Mouse (Mus musculus) forebrain, embryonic 12.5 days (tissue): Measurements from ENCODE around the gene Mrm2. TPM values are rescaled to one million over a fixed set of nuclear protein-coding genes. Genes with fewer than 3 reads are reported as not detected.
A peak's percentile ranks its signal among the peaks of the same experiment; 100 is the strongest.

ENCODE experiments used
- ATAC-seq: fragments of 200-750 bp; cut with Nextera tagmentation; 2 replicates; pipeline ENCODE4 v1.8.0; 2017; ENCODE audit warnings: moderate TSS enrichment; ENCODE audit not compliant: low FRiP score
- H3K27ac ChIP-seq: fragments of 300-500 bp; sonication (generic); 2 replicates; pipeline ENCODE4 v1.5.1; 2016; ENCODE audit warnings: mild to moderate bottlenecking
- H3K27me3 ChIP-seq: fragments of 300-500 bp; sonication (generic); 2 replicates; pipeline ENCODE4 v1.6.1; 2016; ENCODE audit warnings: mild to moderate bottlenecking
- H3K36me3 ChIP-seq: fragments of 300-500 bp; sonication (generic); replicated peaks from 2 replicates; pipeline ENCODE4 v1.6.1; 2016; ENCODE audit warnings: mild to moderate bottlenecking
- H3K4me1 ChIP-seq: fragments of 300-500 bp; sonication (generic); 2 replicates; pipeline ENCODE4 v1.6.1; 2016
- H3K4me2 ChIP-seq: fragments of 300-500 bp; sonication (generic); 2 replicates; pipeline ENCODE4 v1.6.1; 2016; ENCODE audit warnings: mild to moderate bottlenecking, moderate library complexity
- H3K4me3 ChIP-seq: fragments of 300-500 bp; sonication (generic); replicated peaks from 2 replicates; pipeline ENCODE4 v1.5.1; 2016; ENCODE audit warnings: mild to moderate bottlenecking
- H3K9ac ChIP-seq: fragments of 300-500 bp; sonication (generic); 2 replicates; pipeline ENCODE4 v1.6.1; 2016; ENCODE audit warnings: mild to moderate bottlenecking
- H3K9me3 ChIP-seq: fragments of 300-500 bp; sonication (generic); 2 replicates; pipeline ENCODE4 v1.6.1; 2016
- WGBS: fragments of 180-500 bp; shearing (Covaris S2); methylation state at CpG from one replicate; pipeline ENCODE4 v1.1.7; 2016; 5-methylcytosine and 5-hydroxymethylcytosine counted together
- polyA plus RNA-seq: library from polyadenylated mRNA; unstranded; fragments of >200 nt; fragmentation: Nextera tagmentation; extraction: Ambion mirVana; gene quantifications from 2 replicates; pipeline ENCODE4 v1.2.1, GENCODE M21; 2016

Gene Mrm2
- polyA plus RNA-seq: 18.5 and 19.6 TPM in 2 replicates

- peaks cover 29% of the 10 kb centered on the region for H3K36me3 ChIP-seq
- H3K4me1 ChIP-seq: peaks cover 14% of the 10 kb centered on the region
- H3K9ac ChIP-seq: peak within 1 kb of the TSS; percentile 82
- peak within 1 kb of the TSS; percentile 64 for H3K4me3 ChIP-seq
- H3K9me3 ChIP-seq: no peaks in the 10 kb centered on the region
- peak; percentile 85 for ATAC-seq
- peak within 1 kb of the TSS; percentile 92 for H3K27ac ChIP-seq
- WGBS: 1% methylated on average over 39 of the region's 39 CpGs
- peak within 1 kb of the TSS; percentile 87 for H3K4me2 ChIP-seq
- H3K27me3 ChIP-seq: no peaks in the 10 kb centered on the region
Observed at GRCm38 (mm10) chr5:140331615-140332512, at the start of gene Mrm2. Gene Mrm2 (minus strand): TSS chr5:140331898.

- Histone ChIP-seq H3K9ac (no peak overlapping the region), H3K4me3 (no peak overlapping the region), H3K36me3 (no peaks in the 10 kb centered on the region), H3K4me1 (peaks cover 10% of the 10 kb centered on the region; the same call in 1 of the 2 replicates), H3K27ac (no peak overlapping the region), H3K4me2 (no peak overlapping the region), H3K27me3 (no peaks in the 10 kb centered on the region), H3K9me3 (no peaks in the 10 kb centered on the region)
- ATAC-seq: no peak
- WGBS: 91% methylated on average over 7 of the region's 7 CpGs
Observed at GRCm38 (mm10) chr5:140381156-140381555, 49.5 kb upstream of the Mrm2 start.

GRCm38 (mm10) chr5:140379299-140379698, 47.6 kb upstream of the Mrm2 start:
- WGBS: 84% methylated on average over 6 of the region's 6 CpGs
- Histone ChIP-seq H3K9me3 (no peaks in the 10 kb centered on the region), H3K36me3 (no peaks in the 10 kb centered on the region), H3K4me1 (peaks cover 10% of the 10 kb centered on the region), H3K27me3 (no peaks in the 10 kb centered on the region), H3K27ac (no peak overlapping the region), H3K4me2 (no peak overlapping the region), H3K9ac (no peak overlapping the region), H3K4me3 (no peak overlapping the region)
- no peak for ATAC-seq

GRCm38 (mm10) chr5:140378121-140378853, 46.6 kb upstream of the Mrm2 start:
- H3K27me3 ChIP-seq: no peaks in the 10 kb centered on the region
- H3K4me3 ChIP-seq: no peak overlapping the region
- H3K4me2 ChIP-seq: no peak overlapping the region
- no peak overlapping the region for H3K9ac ChIP-seq
- H3K9me3 ChIP-seq: no peaks in the 10 kb centered on the region
- no peaks in the 10 kb centered on the region; the same call in 1 of the 2 replicates for H3K4me1 ChIP-seq
- no peak for ATAC-seq
- H3K27ac ChIP-seq: no peak overlapping the region
- 93% methylated on average over 6 of the region's 6 CpGs for WGBS
- no peaks in the 10 kb centered on the region for H3K36me3 ChIP-seq

- no peaks in the 10 kb centered on the region for H3K27me3 ChIP-seq
- no peak overlapping the region for H3K27ac ChIP-seq
- H3K9ac ChIP-seq: no peak overlapping the region
- WGBS: 93% methylated on average over 4 of the region's 4 CpGs
- no peaks in the 10 kb centered on the region for H3K9me3 ChIP-seq
- H3K4me3 ChIP-seq: no peak overlapping the region
- no peak for ATAC-seq
- no peaks in the 10 kb centered on the region for H3K36me3 ChIP-seq
- H3K4me2 ChIP-seq: no peak overlapping the region
- H3K4me1 ChIP-seq: no peaks in the 10 kb centered on the region; the same call in 1 of the 2 replicates
Observed at GRCm38 (mm10) chr5:140375249-140375829, 43.6 kb upstream of the Mrm2 start.

DNA sequence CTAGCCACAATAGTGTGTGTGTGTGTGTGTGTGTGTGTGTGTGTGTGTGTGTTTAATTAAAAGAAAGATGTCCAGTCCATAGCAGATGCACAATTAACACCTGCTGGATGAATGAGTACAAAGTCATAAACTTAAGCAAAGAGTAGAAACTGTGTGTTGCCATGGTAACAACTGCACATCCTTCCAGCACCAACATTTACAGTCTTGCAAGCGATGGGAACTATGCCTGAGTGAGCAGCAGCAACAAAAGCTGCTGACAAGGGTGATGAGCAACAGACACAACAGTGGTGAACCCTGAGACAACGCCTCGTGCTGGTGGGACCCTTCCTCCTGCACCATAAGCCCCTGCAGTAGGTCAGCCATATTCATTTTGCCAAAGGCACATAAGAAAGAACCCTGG, 42.5 kb upstream of the Mrm2 start:
- no peaks in the 10 kb centered on the region for H3K9me3 ChIP-seq
- no peaks in the 10 kb centered on the region for H3K36me3 ChIP-seq
- no peaks in the 10 kb centered on the region; the same call in 1 of the 2 replicates for H3K4me1 ChIP-seq
- WGBS: 50% methylated on average over 3 of the region's 3 CpGs
- no peak overlapping the region for H3K9ac ChIP-seq
- no peaks in the 10 kb centered on the region for H3K27me3 ChIP-seq
- no peak for ATAC-seq
- no peak overlapping the region for H3K27ac ChIP-seq
- no peak overlapping the region for H3K4me2 ChIP-seq
- H3K4me3 ChIP-seq: no peak overlapping the region

DNA sequence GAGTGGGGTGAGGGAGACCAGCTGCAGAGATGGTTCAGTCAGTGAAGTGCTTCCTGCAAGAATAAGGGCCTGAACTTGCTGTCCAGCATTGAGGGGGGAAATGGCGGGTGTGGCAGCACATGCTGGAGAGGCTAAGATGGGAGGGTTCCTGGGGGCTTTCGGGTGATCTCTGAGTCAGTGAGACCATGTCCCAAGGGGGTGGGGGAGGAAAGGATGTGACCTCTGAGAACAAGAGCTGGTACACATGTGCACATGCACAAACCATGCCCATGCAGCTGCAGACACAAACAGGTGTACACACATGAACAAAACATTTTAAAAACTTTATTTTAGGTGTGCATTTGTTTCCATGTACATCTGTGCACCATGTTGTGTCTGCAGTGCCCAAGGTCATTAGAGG, 42.0 kb upstream of the Mrm2 start:
- ATAC-seq: no peak
- Histone ChIP-seq H3K9me3 (no peaks in the 10 kb centered on the region), H3K4me1 (no peaks in the 10 kb centered on the region; the same call in 1 of the 2 replicates), H3K27me3 (no peaks in the 10 kb centered on the region), H3K27ac (no peak overlapping the region), H3K4me3 (no peak overlapping the region), H3K36me3 (no peaks in the 10 kb centered on the region), H3K9ac (no peak overlapping the region), H3K4me2 (no peak overlapping the region)
- WGBS: 76% methylated on average over 2 of the region's 2 CpGs

GRCm38 (mm10) chr5:140371671-140372070, 40.0 kb upstream of the Mrm2 start:
- WGBS: 95% methylated on average over 3 of the region's 3 CpGs
- no peak overlapping the region for H3K4me2 ChIP-seq
- H3K27me3 ChIP-seq: no peaks in the 10 kb centered on the region
- H3K27ac ChIP-seq: no peak overlapping the region
- ATAC-seq: no peak
- H3K9me3 ChIP-seq: no peaks in the 10 kb centered on the region
- no peak overlapping the region for H3K9ac ChIP-seq
- H3K4me1 ChIP-seq: no peaks in the 10 kb centered on the region; the same call in 1 of the 2 replicates
- no peak overlapping the region for H3K4me3 ChIP-seq
- H3K36me3 ChIP-seq: no peaks in the 10 kb centered on the region

DNA sequence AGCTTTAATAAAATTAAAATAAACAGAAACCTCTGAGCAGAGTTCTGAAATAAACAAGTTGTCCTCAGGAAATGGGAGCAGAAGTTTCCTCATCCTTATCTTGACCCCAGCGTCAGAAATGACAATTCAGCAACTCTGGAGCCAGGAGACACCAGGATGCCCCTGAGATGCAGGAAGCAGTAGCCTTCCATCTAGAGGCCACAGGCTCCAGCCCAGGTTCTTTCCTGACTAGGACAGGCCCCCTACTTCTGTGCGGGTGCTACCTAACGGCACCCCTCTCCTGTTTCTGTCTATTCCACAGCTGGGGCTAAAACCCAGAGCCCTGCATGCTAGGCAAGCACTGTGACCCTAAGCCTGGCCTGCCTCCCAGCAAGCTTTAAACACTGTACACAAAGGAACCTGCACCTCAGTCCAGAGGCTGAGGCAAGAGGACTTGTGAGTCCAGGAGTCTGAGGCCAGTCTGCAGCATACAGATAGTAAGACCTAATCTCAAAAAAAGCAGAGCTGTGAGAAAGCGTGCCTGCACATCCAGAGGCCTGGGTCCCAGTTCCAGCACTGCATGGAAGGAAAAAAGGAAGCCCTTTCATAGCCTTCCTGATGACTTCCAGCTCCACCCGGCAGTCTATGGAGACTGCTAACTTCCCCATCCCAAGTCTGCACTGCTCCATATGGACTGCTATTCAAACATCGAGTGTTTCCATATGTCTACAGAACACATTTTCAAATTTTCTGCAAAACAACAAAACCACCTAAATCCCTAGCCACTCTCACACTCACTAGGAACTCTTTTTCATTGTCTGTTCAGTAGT, 39.0 kb upstream of the Mrm2 start:
- no peaks in the 10 kb centered on the region for H3K36me3 ChIP-seq
- no peak overlapping the region for H3K4me3 ChIP-seq
- no peaks in the 10 kb centered on the region; the same call in 1 of the 2 replicates for H3K4me1 ChIP-seq
- H3K9ac ChIP-seq: no peak overlapping the region
- ATAC-seq: no peak
- WGBS: 87% methylated on average over 6 of the region's 6 CpGs
- no peak overlapping the region for H3K4me2 ChIP-seq
- no peaks in the 10 kb centered on the region for H3K9me3 ChIP-seq
- no peaks in the 10 kb centered on the region for H3K27me3 ChIP-seq
- H3K27ac ChIP-seq: no peak overlapping the region

DNA sequence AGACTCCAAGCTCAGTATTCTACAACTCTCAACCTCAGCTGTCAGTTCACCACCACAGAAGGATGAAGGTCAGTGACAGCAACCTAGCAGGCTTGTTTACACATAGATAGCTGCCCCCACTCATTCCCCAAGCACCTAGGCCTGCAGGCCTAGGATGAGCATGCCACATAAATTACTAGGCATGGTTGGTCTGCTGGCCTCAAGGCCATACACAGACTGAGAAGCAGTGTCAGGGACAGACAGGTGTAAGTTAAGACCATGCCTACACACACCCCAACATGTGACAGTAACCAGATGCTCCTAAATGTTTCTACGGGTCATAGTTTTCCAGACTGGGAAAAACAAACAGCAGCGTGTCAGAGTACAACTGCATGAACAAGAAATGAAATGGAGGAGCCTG, 37.8 kb upstream of the Mrm2 start:
- ATAC-seq: no peak
- H3K4me1 ChIP-seq: no peaks in the 10 kb centered on the region; the same call in 1 of the 2 replicates
- no peak overlapping the region for H3K9ac ChIP-seq
- no peak overlapping the region for H3K27ac ChIP-seq
- no peaks in the 10 kb centered on the region for H3K9me3 ChIP-seq
- H3K36me3 ChIP-seq: no peaks in the 10 kb centered on the region
- no peak overlapping the region for H3K4me2 ChIP-seq
- H3K27me3 ChIP-seq: no peaks in the 10 kb centered on the region
- H3K4me3 ChIP-seq: no peak overlapping the region
- WGBS: 97% methylated on average over 2 of the region's 2 CpGs

GRCm38 (mm10) chr5:140368926-140369325, 37.2 kb upstream of the Mrm2 start:
- no peak overlapping the region for H3K4me3 ChIP-seq
- H3K36me3 ChIP-seq: no peaks in the 10 kb centered on the region
- WGBS: 97% methylated on average over 4 of the region's 4 CpGs
- H3K9ac ChIP-seq: no peak overlapping the region
- no peaks in the 10 kb centered on the region for H3K27me3 ChIP-seq
- H3K9me3 ChIP-seq: no peaks in the 10 kb centered on the region
- H3K4me1 ChIP-seq: no peaks in the 10 kb centered on the region
- no peak for ATAC-seq
- H3K27ac ChIP-seq: no peak overlapping the region
- no peak overlapping the region for H3K4me2 ChIP-seq
